Mouse (Mus musculus) kidney, adult 2 months (tissue): ENCODE data around the gene Scn1b.

Experiments used
- CTCF ChIP-seq: fragments of 200-500 bp; conservative IDR thresholded peaks from 2 replicates; pipeline ENCODE4 v1.5.1; 2011; ENCODE audit warnings: low read depth, mild to moderate bottlenecking, control low read depth, low read length, moderate library complexity, mixed read lengths; ENCODE audit not compliant: insufficient read depth, insufficient read length
- POLR2A ChIP-seq: fragments of 200-500 bp; IDR thresholded peaks from one replicate; pipeline ENCODE4 v1.6.1; 2011; ENCODE audit warnings: low read depth, low read length, control low read depth

GRCm38 (mm10) chr7:31149271-31149670, 22.5 kb upstream of the Scn1b start:
- no peak for TF ChIP-seq CTCF
- TF ChIP-seq POLR2A: no peak
